Mouse (Mus musculus): Measurements from ENCODE around the gene Crk. TPM values are rescaled to one million over a fixed set of nuclear protein-coding genes. Genes with fewer than 3 reads are reported as not detected.

The Crk gene
- polyA plus RNA-seq, 1 experiment = 46.7 TPM

DNA sequence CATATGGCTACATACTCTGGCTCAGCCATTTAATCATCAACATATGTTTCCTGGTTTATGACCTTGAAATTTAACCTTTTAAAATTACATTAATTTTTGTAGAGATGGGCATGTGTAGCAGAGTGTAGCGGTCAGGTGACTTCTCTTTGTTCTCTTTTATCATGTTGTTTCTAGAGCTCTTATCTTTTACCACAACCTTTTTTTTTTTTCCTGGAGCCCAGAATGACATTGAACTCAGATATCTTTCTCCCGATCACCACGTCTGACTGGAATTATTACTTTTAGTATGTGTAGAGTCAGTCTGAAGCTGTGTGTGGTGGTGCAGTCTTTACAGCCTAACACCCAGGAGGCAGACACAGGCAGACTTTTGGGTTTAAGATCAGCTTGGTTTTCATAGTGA is 62.6 kb downstream of the Crk start:
- no peak for TF ChIP-seq POLR2A (IDR thresholded peaks at IDR 0.05; ENCODE audit: control insufficient read depth, extremely low read depth, insufficient read depth, low read length, poor library complexity)
- TF ChIP-seq CTCF (IDR thresholded peaks at IDR 0.05; ENCODE audit: borderline replicate concordance, control insufficient read depth, extremely low read depth, insufficient read depth, low read length, poor library complexity) = no peak

DNA sequence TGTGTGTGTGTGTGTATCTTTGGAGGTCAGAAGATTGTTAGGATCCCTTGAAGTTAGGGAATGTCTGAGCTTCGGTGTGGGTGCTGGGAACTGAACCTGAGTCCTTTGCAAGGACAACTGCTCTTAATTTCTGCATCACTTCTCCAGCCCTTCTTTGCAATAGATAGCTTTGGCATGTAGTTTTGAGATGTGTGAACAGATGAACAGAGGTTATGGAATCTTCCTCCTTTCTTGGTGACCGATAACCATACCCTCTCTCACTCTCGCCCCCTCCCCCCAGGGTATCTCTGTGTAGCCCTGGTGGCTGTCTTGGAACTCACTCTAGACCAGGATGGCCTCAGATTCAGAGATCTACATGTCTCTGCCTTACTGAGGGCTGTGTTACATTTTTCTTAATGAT is 65.7 kb downstream of the Crk start:
- Histone ChIP-seq H3K27me3 (ENCODE audit: control insufficient read depth, insufficient read depth, low read length) (no peaks in the 10 kb centered on the region), H3K4me3 (ENCODE audit: control insufficient read depth, insufficient read depth, low read length) (no peak overlapping the region), H3K36me3 (ENCODE audit: control insufficient read depth, insufficient read depth, low read length) (peaks cover 13% of the 10 kb centered on the region), H3K4me1 (replicated peaks; ENCODE audit: control insufficient read depth, insufficient read depth, low read length) (peaks cover 2% of the 10 kb centered on the region; the same call in 1 of the 2 replicates), H3K27ac (ENCODE audit: control insufficient read depth, insufficient read depth, low read length) (no peak overlapping the region)
- WGBS = 93% methylated on average over 3 of the region's 3 CpGs
- TF ChIP-seq POLR2A (IDR thresholded peaks at IDR 0.05; ENCODE audit: control insufficient read depth, extremely low read depth, insufficient read depth, low read length, poor library complexity) = no peak
- TF ChIP-seq CTCF (IDR thresholded peaks at IDR 0.05; ENCODE audit: borderline replicate concordance, control insufficient read depth, extremely low read depth, insufficient read depth, low read length, poor library complexity) = no peak
- DNase-seq = no peak

More for the DNA sequence above, 62.6 kb downstream of the Crk start:
- H3K27ac ChIP-seq (ENCODE audit: control insufficient read depth, insufficient read depth, low read length) = no peak overlapping the region
- H3K4me1 ChIP-seq (replicated peaks; ENCODE audit: control insufficient read depth, insufficient read depth, low read length) = peaks cover 3% of the 10 kb centered on the region
- 58% methylated on average over 3 of the region's 3 CpGs for WGBS
- H3K36me3 ChIP-seq (ENCODE audit: control insufficient read depth, insufficient read depth, low read length) = peaks cover 19% of the 10 kb centered on the region
- H3K27me3 ChIP-seq (ENCODE audit: control insufficient read depth, insufficient read depth, low read length) = no peaks in the 10 kb centered on the region
- H3K4me3 ChIP-seq (ENCODE audit: control insufficient read depth, insufficient read depth, low read length) = no peak overlapping the region
- DNase-seq = no peak

DNA sequence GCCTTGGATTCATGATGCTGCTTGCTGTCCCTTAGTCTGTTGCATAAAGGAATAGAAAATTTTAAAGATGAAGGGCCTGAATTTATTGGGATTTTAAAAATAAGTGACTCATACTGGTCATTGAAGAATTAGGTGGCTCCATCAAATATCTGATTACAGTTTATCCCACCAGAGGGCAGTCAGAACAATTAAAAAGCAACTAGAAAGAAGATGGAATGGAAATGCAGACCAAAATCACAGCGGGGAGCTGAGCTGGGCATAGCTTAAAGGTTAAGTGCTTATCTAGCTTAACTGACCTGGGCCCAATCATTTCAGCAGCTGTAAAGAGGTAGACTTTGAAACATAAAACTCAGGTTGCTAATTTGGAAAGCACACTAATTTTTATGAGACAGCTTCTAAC is 71.5 kb downstream of the Crk start:
- Histone ChIP-seq H3K4me3 (ENCODE audit: control insufficient read depth, insufficient read depth, low read length) (no peak overlapping the region), H3K36me3 (ENCODE audit: control insufficient read depth, insufficient read depth, low read length) (peaks cover 31% of the 10 kb centered on the region), H3K4me1 (replicated peaks; ENCODE audit: control insufficient read depth, insufficient read depth, low read length) (peaks cover 2% of the 10 kb centered on the region; the same call in 1 of the 2 replicates), H3K27me3 (ENCODE audit: control insufficient read depth, insufficient read depth, low read length) (no peaks in the 10 kb centered on the region), H3K27ac (ENCODE audit: control insufficient read depth, insufficient read depth, low read length) (no peak overlapping the region)
- no peak for TF ChIP-seq CTCF (IDR thresholded peaks at IDR 0.05; ENCODE audit: borderline replicate concordance, control insufficient read depth, extremely low read depth, insufficient read depth, low read length, poor library complexity)
- DNase-seq = no peak
- 91% methylated on average over 1 of the region's 1 CpGs for WGBS

DNA sequence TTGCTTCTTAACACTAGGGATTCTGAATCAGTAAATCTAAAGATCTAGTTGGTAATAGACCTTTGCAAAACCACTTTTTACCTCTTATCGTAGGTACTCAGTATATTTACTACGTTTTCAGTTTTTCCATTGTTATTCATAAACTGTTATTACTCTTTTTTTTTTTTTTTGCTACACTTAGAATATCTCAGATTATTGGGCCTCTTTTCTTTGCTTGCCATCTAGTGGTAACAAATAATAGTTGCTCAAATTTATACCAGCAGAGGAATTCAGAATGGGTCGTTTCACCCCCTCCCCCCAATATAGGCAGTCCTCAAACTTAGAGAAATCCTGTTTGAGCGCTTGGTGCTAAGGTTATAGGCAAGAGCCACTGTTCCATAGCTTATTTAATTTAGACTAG is 72.0 kb downstream of the Crk start:
- H3K4me1 ChIP-seq (replicated peaks; ENCODE audit: control insufficient read depth, insufficient read depth, low read length) = peaks cover 2% of the 10 kb centered on the region; the same call in 1 of the 2 replicates
- no peak overlapping the region for H3K27ac ChIP-seq (ENCODE audit: control insufficient read depth, insufficient read depth, low read length)
- 73% methylated on average over 4 of the region's 4 CpGs for WGBS
- H3K36me3 ChIP-seq (ENCODE audit: control insufficient read depth, insufficient read depth, low read length) = peaks cover 36% of the 10 kb centered on the region
- DNase-seq = no peak
- TF ChIP-seq POLR2A (IDR thresholded peaks at IDR 0.05; ENCODE audit: control insufficient read depth, extremely low read depth, insufficient read depth, low read length, poor library complexity) = no peak
- no peak for TF ChIP-seq CTCF (IDR thresholded peaks at IDR 0.05; ENCODE audit: borderline replicate concordance, control insufficient read depth, extremely low read depth, insufficient read depth, low read length, poor library complexity)
- no peaks in the 10 kb centered on the region for H3K27me3 ChIP-seq (ENCODE audit: control insufficient read depth, insufficient read depth, low read length)
- no peak overlapping the region for H3K4me3 ChIP-seq (ENCODE audit: control insufficient read depth, insufficient read depth, low read length)

Other genes with a start within 250 kb of the Crk start
- 1.4 and 3.1 TPM in 2 replicates for gene Serpinf2, start 239.7 kb upstream of the Crk start, polyA plus RNA-seq (2012; rRNA removed)
- 52.1 and 53.7 TPM in 2 replicates for gene Wdr81, start 224.5 kb upstream of the Crk start, polyA plus RNA-seq (2012; rRNA removed)
- gene Tlcd2, start 217.5 kb upstream of the Crk start, polyA plus RNA-seq (2012; rRNA removed) = 13.0 and 14.4 TPM in 2 replicates
- gene Prpf8, start 192.4 kb upstream of the Crk start, polyA plus RNA-seq (2012; rRNA removed) = 142 and 161 TPM in 2 replicates
- 3.0 and 3.2 TPM in 2 replicates for gene Rilp, start 169.2 kb upstream of the Crk start, polyA plus RNA-seq (2012; rRNA removed)
- 4.7 and 4.8 TPM in 2 replicates for gene Scarf1, start 165.7 kb upstream of the Crk start, polyA plus RNA-seq (2012; rRNA removed)
- gene Slc43a2, start 147.6 kb upstream of the Crk start, polyA plus RNA-seq (2012; rRNA removed) = 207 and 214 TPM in 2 replicates
- 99.7 and 108 TPM in 2 replicates for gene Pitpna, start 91.2 kb upstream of the Crk start, polyA plus RNA-seq (2012; rRNA removed)
- 149 and 164 TPM in 2 replicates for gene Inpp5k, start 48.3 kb upstream of the Crk start, polyA plus RNA-seq (2012; rRNA removed)
- gene Myo1c, start 28.8 kb upstream of the Crk start, polyA plus RNA-seq (2012; rRNA removed) = 78.0 and 90.2 TPM in 2 replicates
- gene Ywhae, start 53.6 kb downstream of the Crk start, polyA plus RNA-seq (2012; rRNA removed) = 170 and 177 TPM in 2 replicates
- 0.24 and 0.31 TPM in 2 replicates for gene Doc2b, start 116.8 kb downstream of the Crk start, polyA plus RNA-seq (2012; rRNA removed)

All from thymus, adult 2 months (tissue).